Mouse (Mus musculus): ENCODE data around the gene Alkal2. TPM values are rescaled to one million over a fixed set of nuclear protein-coding genes. Genes with fewer than 3 reads are reported as not detected.

The Alkal2 gene
- 0.56 TPM for polyA plus RNA-seq (2014; fragmentation: Illumina TruSeq; extraction: RNeasy Lipid Tissue Mini Kit (QIAGEN cat#74804); ENCODE audit: low replicate concordance)

GRCm38 (mm10) chr12:30883986-30884621 is at the start of gene Alkal2:
Gene Alkal2 (plus strand): TSS chr12:30884322.

DNA sequence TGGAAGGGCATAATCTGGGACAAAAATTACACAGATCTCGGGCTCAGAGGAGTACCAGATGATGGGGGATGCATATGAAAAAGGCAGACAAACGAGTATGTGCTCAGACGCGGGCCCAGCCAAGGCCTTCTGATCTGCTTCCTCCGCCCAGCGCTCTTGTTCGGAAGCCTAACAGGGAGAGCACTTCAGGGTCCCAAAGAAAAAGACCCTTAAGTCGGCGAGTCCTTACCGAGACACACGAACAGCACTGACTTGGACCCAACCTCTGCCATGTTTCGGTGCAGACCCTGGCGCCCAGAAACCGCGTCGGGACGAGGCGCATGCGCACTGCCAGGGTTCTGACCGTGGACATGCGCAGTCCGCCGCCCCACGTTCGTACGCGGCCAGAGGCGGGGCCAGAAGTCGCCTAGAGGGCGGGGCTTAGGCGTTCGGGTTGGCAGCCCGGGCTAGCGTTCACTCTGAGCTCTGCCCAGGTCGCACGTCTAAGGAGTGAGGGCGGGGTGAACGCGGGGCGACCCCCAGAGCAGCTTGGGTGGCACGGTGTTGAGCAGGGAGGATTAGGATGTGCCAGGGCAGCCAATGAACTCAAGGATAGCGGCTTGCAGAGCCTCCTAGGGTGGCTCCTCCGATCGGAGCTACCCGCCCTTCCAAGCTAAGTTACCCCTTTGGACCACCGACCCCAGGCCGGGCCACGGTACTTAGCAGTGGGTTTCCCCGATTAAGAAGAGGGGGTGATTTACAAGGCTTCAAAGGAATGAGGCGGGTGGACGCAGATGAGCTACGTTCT is 27.3 kb downstream of the Alkal2 start, which contains the start of the genes Acp1 and Sh3yl1:
Gene Acp1 (minus strand): TSS at position 329 of the 787 bp plus-strand sequence.
Gene Sh3yl1 (plus strand): TSS at position 408 of the 787 bp plus-strand sequence.

Other genes starting within 250 kb of the Alkal2 start
- gene Acp1, start 27.3 kb downstream of the Alkal2 start, polyA plus RNA-seq (2014; fragmentation: Illumina TruSeq; extraction: RNeasy Lipid Tissue Mini Kit (QIAGEN cat#74804); ENCODE audit: low replicate concordance): 78.7 TPM
- gene Sh3yl1, start 27.3 kb downstream of the Alkal2 start, polyA plus RNA-seq (2014; fragmentation: Illumina TruSeq; extraction: RNeasy Lipid Tissue Mini Kit (QIAGEN cat#74804); ENCODE audit: low replicate concordance): 73.4 TPM
- 44.2 TPM for gene Fam110c, start 189.5 kb downstream of the Alkal2 start, polyA plus RNA-seq (2014; fragmentation: Illumina TruSeq; extraction: RNeasy Lipid Tissue Mini Kit (QIAGEN cat#74804); ENCODE audit: low replicate concordance)